Comparison of ENCODE assay signal across 26 mouse cellular contexts in the genomic region with DNA sequence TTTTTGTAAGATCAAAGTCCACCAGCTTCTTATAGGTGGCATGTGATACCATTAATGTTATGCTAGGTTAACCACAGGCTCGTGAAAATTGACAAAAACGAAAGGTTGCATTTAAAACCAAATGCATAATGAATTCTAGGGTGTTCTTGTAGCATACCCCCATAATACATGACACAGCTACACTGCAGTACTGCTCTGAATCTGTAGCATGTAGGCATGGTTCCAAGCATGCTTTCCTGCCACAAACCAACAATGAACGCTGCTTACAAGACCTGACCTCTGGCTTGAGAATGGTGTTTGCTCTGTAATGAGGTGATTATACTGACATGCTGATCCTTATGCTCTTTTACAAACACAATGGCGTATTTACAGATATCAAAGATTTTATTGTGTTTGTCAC.
DNase-seq lines count a peak whose midpoint lies in the region; ATAC-seq and TF ChIP-seq lines count a peak whose summit lies in the region.
"Had no signal": no experiment of that assay in that cellular context is flagged by ENCODE, and none has a peak within 500 bp of the region (broad histone marks: within the 10 kb centered on the region; RNA-seq: fewer than 3 reads in every experiment).

No protein-coding gene starts in this region.

- no peak overlapping the region for H3K4me2 ChIP-seq in forebrain, embryonic 14.5 days (ENCODE audit: low read length)
- no peak overlapping the region for H3K4me2 ChIP-seq in forebrain, embryonic 13.5 days
- H3K4me2 ChIP-seq in lung, embryonic 14.5 days = no peak overlapping the region
- H3K4me2 ChIP-seq: embryonic facial prominence, embryonic 12.5 days; embryonic facial prominence, embryonic 15.5 days; forebrain, embryonic 12.5 days; heart, embryonic 11.5 days; hindbrain, embryonic 13.5 days; intestine, embryonic 15.5 days had no signal

- H3K4me3 ChIP-seq in forebrain, embryonic 14.5 days (ENCODE audit: low read depth, low read length) = no peak overlapping the region
- no peak overlapping the region for H3K4me3 ChIP-seq in forebrain, embryonic 13.5 days
- H3K4me3 ChIP-seq in lung, embryonic 14.5 days (ENCODE audit: low read depth, low read length) = no peak overlapping the region
- H3K4me3 ChIP-seq: embryonic facial prominence, embryonic 12.5 days; embryonic facial prominence, embryonic 15.5 days; forebrain, embryonic 12.5 days; gastrocnemius, adult 2 months; hindbrain, embryonic 13.5 days; intestine, embryonic 15.5 days had no signal

- TF ChIP-seq CTCF in lung, embryonic 14.5 days (IDR thresholded peaks at IDR 0.05; ENCODE audit: low read depth) = no peak

- DNase-seq in forebrain, embryonic 14.5 days (ENCODE audit: low spot score) = no peak
- DNase-seq in lung, embryonic 14.5 days = peak; percentile 56
- no peak for DNase-seq in lung, postnatal 36 days
- DNase-seq in retina, postnatal 1 day = peak; percentile 31
- no peak for DNase-seq in retina, embryonic 14.5 days (ENCODE audit: low spot score)
- DNase-seq: adrenal gland, postnatal 10 days; adrenal gland, postnatal 36 days; B cell, adult 2 months; cerebellum, adult 11 months; cerebellum, adult 2 months; cerebellum, adult 9-11 months; cerebellum, postnatal 25 days; gastrocnemius, adult 2 months; gastrocnemius, postnatal 14 days; heart, adult 11 months had no signal

- no peaks in the 10 kb centered on the region for H3K36me3 ChIP-seq in forebrain, embryonic 14.5 days (ENCODE audit: control insufficient read depth, insufficient read depth, low read length)
- H3K36me3 ChIP-seq in forebrain, embryonic 13.5 days (ENCODE audit: poor library complexity, severe bottlenecking) = no peaks in the 10 kb centered on the region
- no peaks in the 10 kb centered on the region for H3K36me3 ChIP-seq in lung, embryonic 14.5 days (ENCODE audit: insufficient read depth)
- H3K36me3 ChIP-seq: embryonic facial prominence, embryonic 12.5 days; embryonic facial prominence, embryonic 15.5 days; forebrain, embryonic 12.5 days; G1E; hindbrain, embryonic 13.5 days; intestine, embryonic 15.5 days had no signal

- no peak overlapping the region for H3K9ac ChIP-seq in forebrain, embryonic 14.5 days (ENCODE audit: low read length)
- no peak overlapping the region for H3K9ac ChIP-seq in forebrain, embryonic 13.5 days
- H3K9ac ChIP-seq in lung, embryonic 14.5 days = no peak overlapping the region
- H3K9ac ChIP-seq: embryonic facial prominence, embryonic 12.5 days; embryonic facial prominence, embryonic 15.5 days; forebrain, embryonic 12.5 days; hindbrain, embryonic 13.5 days; intestine, embryonic 15.5 days had no signal

- peak; percentile 44; the same call in 1 of the 2 replicates for ATAC-seq in forebrain, embryonic 14.5 days
- ATAC-seq in forebrain, embryonic 13.5 days = no peak; the same call in 1 of the 2 replicates
- peak; percentile 52; the same call in 1 of the 2 replicates for ATAC-seq in lung, embryonic 14.5 days (ENCODE audit: insufficient read depth)
- ATAC-seq: hindbrain, embryonic 16.5 days; intestine, embryonic 15.5 days; Patski had no signal

- H3K9me3 ChIP-seq in forebrain, embryonic 14.5 days (replicated peaks; ENCODE audit: control insufficient read depth, low read length) = no peaks in the 10 kb centered on the region
- H3K9me3 ChIP-seq in forebrain, embryonic 13.5 days (replicated peaks) = no peaks in the 10 kb centered on the region
- H3K9me3 ChIP-seq in lung, embryonic 14.5 days (ENCODE audit: low read depth, low read length) = no peaks in the 10 kb centered on the region
- H3K9me3 ChIP-seq: embryonic facial prominence, embryonic 12.5 days; embryonic facial prominence, embryonic 15.5 days; forebrain, embryonic 12.5 days; G1E; hindbrain, embryonic 13.5 days; intestine, embryonic 15.5 days had no signal

- 0 out of 2 replicates have a peak, but pooled peaks cover 2% of the 10 kb centered on the region for H3K4me1 ChIP-seq in forebrain, embryonic 14.5 days (ENCODE audit: control insufficient read depth, insufficient read depth, low read length)
- H3K4me1 ChIP-seq in forebrain, embryonic 13.5 days = peaks cover 6% of the 10 kb centered on the region
- no peaks in the 10 kb centered on the region for H3K4me1 ChIP-seq in lung, embryonic 14.5 days (ENCODE audit: insufficient read depth)
- H3K4me1 ChIP-seq: embryonic facial prominence, embryonic 12.5 days; embryonic facial prominence, embryonic 15.5 days; forebrain, embryonic 12.5 days; hindbrain, embryonic 13.5 days; intestine, embryonic 15.5 days had no signal

- H3K27me3 ChIP-seq in forebrain, embryonic 14.5 days (replicated peaks; ENCODE audit: control insufficient read depth, insufficient read depth, low read length) = no peaks in the 10 kb centered on the region
- no peaks in the 10 kb centered on the region for H3K27me3 ChIP-seq in forebrain, embryonic 13.5 days
- no peaks in the 10 kb centered on the region for H3K27me3 ChIP-seq in lung, embryonic 14.5 days (ENCODE audit: insufficient read depth, low read length)
- H3K27me3 ChIP-seq: CH12.LX; embryonic facial prominence, embryonic 12.5 days; embryonic facial prominence, embryonic 15.5 days; forebrain, embryonic 12.5 days; hindbrain, embryonic 13.5 days; intestine, embryonic 15.5 days had no signal

- 57% methylated on average over 4 of the region's 4 CpGs for WGBS in forebrain, embryonic 14.5 days
- 68% methylated on average over 4 of the region's 4 CpGs for WGBS in forebrain, embryonic 13.5 days
- WGBS in lung, embryonic 14.5 days = 52% methylated on average over 4 of the region's 4 CpGs

- no peak overlapping the region for H3K27ac ChIP-seq in forebrain, embryonic 14.5 days (ENCODE audit: low read depth, low read length)
- H3K27ac ChIP-seq in forebrain, embryonic 13.5 days = no peak overlapping the region; the same call in 1 of the 2 replicates
- no peak overlapping the region for H3K27ac ChIP-seq in lung, embryonic 14.5 days (ENCODE audit: low read depth)
- H3K27ac ChIP-seq: embryonic facial prominence, embryonic 12.5 days; embryonic facial prominence, embryonic 15.5 days; forebrain, embryonic 12.5 days; gastrocnemius, adult 2 months; hindbrain, embryonic 13.5 days; intestine, embryonic 15.5 days had no signal

Comparison
In these comparisons a context has a peak if more than half of its experiments do, and no peak if none do; other contexts are left out.
1. DNase-seq: peak in lung, embryonic 14.5 days (single experiment) and retina, postnatal 1 day (single experiment); none in forebrain, embryonic 14.5 days (single experiment), lung, postnatal 36 days (single experiment) and retina, embryonic 14.5 days (single experiment).